Mouse (Mus musculus): ENCODE measurements at regions not wholly inside any gene's neighbourhood (a gene's known extent, or its start where the extent isn't known, plus 50 kb on each side); places are given as distances from the start of the nearest gene placed in this dataset.

GRCm38 (mm10) chr16:29991876-29992380, 72.3 kb upstream of the Hes1 start:
- DNase-seq (ENCODE audit: low read depth) = no peak

- no peak for DNase-seq (ENCODE audit: low read depth)
Measured at GRCm38 (mm10) chr16:29993111-29993510, 71.1 kb upstream of the Hes1 start.

GRCm38 (mm10) chr16:29993535-29993934, 70.6 kb upstream of the Hes1 start:
- no peak for DNase-seq (ENCODE audit: low read depth)

DNA sequence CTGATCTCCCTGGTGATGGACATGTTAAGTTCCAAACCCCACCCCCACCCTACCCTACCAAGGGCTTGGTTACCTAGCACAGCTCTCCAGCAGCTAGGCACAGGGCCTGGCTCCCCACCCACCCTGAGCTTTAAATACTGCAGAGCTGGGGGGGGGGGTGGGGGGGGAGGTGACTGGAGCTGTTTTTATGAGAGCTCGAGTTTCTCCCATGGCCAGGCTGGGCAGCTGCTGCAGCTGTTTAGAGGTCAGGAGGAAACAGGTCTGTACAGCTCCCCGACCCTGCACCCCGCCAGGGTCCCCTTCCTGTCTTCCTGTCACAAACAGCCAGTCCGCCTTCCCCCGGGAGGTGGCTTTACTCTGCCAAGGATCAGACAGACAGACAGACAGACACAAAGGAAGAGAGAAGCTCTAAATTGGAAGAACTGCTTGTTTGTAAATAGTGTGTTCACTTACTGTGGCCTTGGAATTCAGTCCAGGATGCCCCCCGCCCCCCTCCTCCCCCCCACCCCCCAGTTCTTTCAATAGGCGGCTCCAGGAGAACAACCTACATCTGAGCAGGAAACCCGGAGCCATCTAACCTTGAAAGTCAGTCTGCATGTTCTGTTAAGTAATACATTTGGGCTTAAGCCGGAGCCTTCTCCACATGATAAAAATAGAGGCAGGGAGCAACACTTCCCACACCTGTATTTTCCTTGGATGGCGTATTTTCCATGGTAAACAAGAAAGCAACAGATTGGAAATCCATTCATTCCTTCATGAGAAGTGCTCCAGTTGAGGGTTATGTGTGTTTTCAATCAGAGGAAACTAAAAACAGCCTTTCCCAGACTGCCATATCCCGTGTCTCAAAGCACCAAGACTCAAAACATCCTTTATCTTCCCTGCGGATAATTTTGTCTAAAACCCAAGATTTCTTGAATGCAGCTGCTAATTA, 67.8 kb upstream of the Hes1 start:
- no peak for DNase-seq (ENCODE audit: low read depth)

DNA sequence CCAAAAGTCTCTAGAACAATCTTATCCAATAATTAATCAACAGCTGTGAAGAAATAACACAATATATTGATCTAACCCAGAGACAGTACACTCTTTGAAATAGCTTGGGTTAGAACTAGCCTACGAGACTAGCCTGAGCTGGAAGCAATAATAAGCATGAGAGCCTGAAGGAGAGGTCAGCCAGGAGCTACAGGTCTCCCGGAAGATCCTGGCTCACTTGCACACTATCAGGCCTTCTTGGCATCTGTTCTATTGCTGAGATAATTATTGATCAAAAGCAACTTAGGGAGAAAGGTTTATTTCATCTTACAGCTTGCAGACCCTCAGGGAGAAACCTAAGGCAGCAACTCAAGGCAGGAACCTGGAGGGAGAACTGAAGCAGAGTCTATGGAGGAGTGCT, 64.0 kb upstream of the Hes1 start:
- no peak for DNase-seq (ENCODE audit: low read depth)

- DNase-seq (ENCODE audit: low read depth) = no peak
Measured at GRCm38 (mm10) chr16:30005124-30005523, 59.1 kb upstream of the Hes1 start.

DNA sequence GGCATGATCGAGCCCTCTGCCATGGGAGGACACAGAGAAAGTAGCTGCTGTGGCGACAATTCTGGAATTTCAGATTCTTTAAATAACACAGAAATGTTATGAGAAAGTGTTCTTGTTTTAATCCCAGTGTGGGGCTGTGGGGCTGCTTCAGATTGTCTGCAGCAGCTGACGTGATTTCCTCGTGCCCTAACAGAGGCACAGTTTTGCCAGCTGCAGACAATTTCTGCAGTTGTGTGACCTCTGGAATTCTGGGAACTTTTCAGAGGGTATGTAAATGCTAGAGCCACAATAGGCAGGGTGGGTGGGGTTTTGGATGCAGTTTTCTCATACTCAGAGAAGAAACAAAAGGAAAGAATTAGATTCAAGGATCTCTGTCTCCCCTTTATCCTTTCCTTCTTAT, 57.4 kb upstream of the Hes1 start:
- no peak for DNase-seq (ENCODE audit: low read depth)

DNA sequence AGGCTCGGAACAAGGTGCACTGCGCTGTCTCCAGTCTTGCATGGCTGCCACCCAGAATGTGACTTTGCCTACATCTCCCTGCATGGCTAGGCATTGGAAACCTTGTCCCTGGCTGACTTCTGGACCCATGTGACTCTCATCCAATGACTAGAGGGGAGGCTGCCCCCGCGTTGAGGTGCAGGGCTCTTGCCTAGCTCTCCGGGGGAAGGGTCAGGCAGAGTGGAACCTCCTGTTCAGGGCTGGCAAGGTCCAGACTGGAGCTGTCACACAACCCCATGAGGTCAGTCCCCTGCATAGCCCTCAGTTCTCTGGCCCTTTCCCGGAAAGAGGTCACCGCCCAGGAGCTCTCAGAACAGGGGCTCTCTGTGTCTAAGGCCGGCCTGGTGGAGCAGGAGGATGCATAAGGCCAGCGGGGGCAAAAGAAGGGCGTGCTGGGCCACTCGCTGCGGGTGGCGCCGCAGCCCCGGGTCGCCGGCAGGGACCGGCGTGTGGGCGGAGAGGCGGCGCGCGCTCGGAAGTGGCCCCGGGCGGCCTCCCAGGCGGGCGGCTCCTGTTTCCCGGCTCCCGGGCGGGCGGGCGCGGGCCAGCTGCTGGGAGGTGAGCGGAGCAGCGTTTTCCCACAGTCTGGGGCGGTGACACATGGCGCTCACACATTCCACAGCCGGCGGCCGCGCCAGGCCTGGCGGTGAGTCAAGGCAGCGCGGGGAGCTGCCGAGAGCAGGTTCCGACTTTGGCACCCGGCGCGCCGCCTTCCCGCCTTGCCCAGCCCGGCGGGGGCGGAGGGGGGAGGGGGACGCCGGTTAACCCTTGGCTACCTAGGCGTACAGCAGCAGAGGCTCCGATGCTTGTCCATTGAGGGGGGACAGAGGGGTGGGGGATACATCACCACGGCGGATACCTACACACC, 55.5 kb upstream of the Hes1 start:
- DNase-seq (ENCODE audit: low read depth) = peak; percentile 80

- no peak for DNase-seq (ENCODE audit: low read depth)
Measured at GRCm38 (mm10) chr16:30009521-30010186, 54.5 kb upstream of the Hes1 start.

GRCm38 (mm10) chr16:30013123-30013522, 51.1 kb upstream of the Hes1 start:
- DNase-seq (ENCODE audit: low read depth) = no peak

- no peak for DNase-seq (ENCODE audit: low read depth)
Measured at GRCm38 (mm10) chr16:30013943-30014342, 50.2 kb upstream of the Hes1 start.

All from gonadal fat pad, adult 2 months (tissue).